Mouse (Mus musculus) heart, postnatal 0 days (tissue): ENCODE results near the gene B830017H08Rik. TPM values are rescaled to one million over a fixed set of nuclear protein-coding genes. Genes with fewer than 3 reads are reported as not detected.
A peak's percentile ranks its signal among the peaks of the same experiment; 100 is the strongest.

ENCODE experiments used
- ATAC-seq: fragments of 200-750 bp; cut with Nextera tagmentation; 2 replicates; pipeline ENCODE4 v1.8.0; 2017; ENCODE audit warnings: low read depth, moderate number of reproducible peaks, moderate library complexity; ENCODE audit not compliant: insufficient read depth
- DNase-seq: peaks from one replicate; pipeline ENCODE4 v3.0.0-alpha.2; 2016; ENCODE audit warnings: low spot score
- H3K27ac ChIP-seq: fragments of 300-500 bp; sonication (generic); 2 replicates; pipeline ENCODE4 v1.5.1; 2014; ENCODE audit warnings: low read depth, mild to moderate bottlenecking
- H3K27me3 ChIP-seq: fragments of 300-500 bp; sonication (generic); 2 replicates; pipeline ENCODE4 v1.6.1; 2014; ENCODE audit warnings: low read length, mixed read lengths; ENCODE audit not compliant: control insufficient read depth, insufficient read depth
- H3K36me3 ChIP-seq: fragments of 300-500 bp; sonication (generic); replicated peaks from 2 replicates; pipeline ENCODE4 v1.6.1; 2014; ENCODE audit warnings: low read length, mixed read lengths; ENCODE audit not compliant: control insufficient read depth, insufficient read depth
- H3K4me1 ChIP-seq: fragments of 300-500 bp; sonication (generic); 2 replicates; pipeline ENCODE4 v1.6.1; 2014; ENCODE audit warnings: antibody characterized with exemption; ENCODE audit not compliant: control insufficient read depth, insufficient read depth
- H3K4me2 ChIP-seq: fragments of 300-500 bp; sonication (generic); 2 replicates; pipeline ENCODE4 v1.6.1; 2014; ENCODE audit warnings: low read depth, mild to moderate bottlenecking, low read length, moderate library complexity
- H3K4me3 ChIP-seq: fragments of 300-500 bp; sonication (generic); 2 replicates; pipeline ENCODE4 v1.5.1; 2014; ENCODE audit warnings: low read depth, low read length
- H3K9ac ChIP-seq: fragments of 300-500 bp; sonication (generic); replicated peaks from 2 replicates; pipeline ENCODE4 v1.6.1; 2014; ENCODE audit warnings: low read depth, low read length, mixed read lengths
- H3K9me3 ChIP-seq: fragments of 300-500 bp; sonication (generic); replicated peaks from 2 replicates; pipeline ENCODE4 v1.6.1; 2016; ENCODE audit warnings: low read length; ENCODE audit not compliant: control insufficient read depth
- CTCF ChIP-seq: IDR thresholded peaks from 2 replicates; pipeline ENCODE4 v1.5.1; 2016; ENCODE audit warnings: antibody characterized with exemption, control low read depth, low read depth
- EP300 ChIP-seq: IDR thresholded peaks from 2 replicates; pipeline ENCODE4 v1.6.1; 2016; ENCODE audit warnings: antibody characterized with exemption, low read depth
- WGBS: fragments of 180-500 bp; shearing (Covaris S2); extraction: QIAGEN DNeasy Blood & Tissue Kit; methylation state at CpG from one replicate; pipeline ENCODE4 v1.1.7; 2014; 5-methylcytosine and 5-hydroxymethylcytosine counted together
- polyA plus RNA-seq: library from polyadenylated mRNA; unstranded; fragments of >200 nt; fragmentation: Nextera tagmentation; extraction: Ambion mirVana; gene quantifications from 2 replicates; pipeline ENCODE4 v1.2.1, GENCODE M21; 2015
- total RNA-seq: library from RNA; depleted of rRNA; stranded (reverse); fragments of >200 nt; gene quantifications from 2 replicates; pipeline ENCODE4 v1.2.3, GENCODE M21; 2014; ENCODE audit warnings: low replicate concordance

Gene B830017H08Rik
- total and polyA plus RNA-seq, 2 experiments from 2014 or later, result not detected

- Histone ChIP-seq H3K4me3 (no peak overlapping the region), H3K36me3 (no peaks in the 10 kb centered on the region), H3K4me1 (peaks cover 4% of the 10 kb centered on the region; the same call in 1 of the 2 replicates), H3K27me3 (peaks cover 40% of the 10 kb centered on the region), H3K27ac (no peak overlapping the region), H3K9ac (no peak overlapping the region), H3K9me3 (no peaks in the 10 kb centered on the region), H3K4me2 (no peak overlapping the region)
- 75% methylated on average over 3 of the region's 3 CpGs for WGBS
- ATAC-seq (no peak), DNase-seq (no peak)
- TF ChIP-seq EP300 (no peak), CTCF (no peak)
Observed at GRCm38 (mm10) chr16:17828867-17829266, 4.1 kb upstream of the B830017H08Rik start.

GRCm38 (mm10) chr16:17830385-17831178 lies 2.3 kb upstream of the B830017H08Rik start:
- TF ChIP-seq EP300 (no peak), CTCF (no peak)
- no peaks in the 10 kb centered on the region for H3K9me3 ChIP-seq
- DNase-seq, result no peak
- 73% methylated on average over 10 of the region's 10 CpGs for WGBS
- no peak overlapping the region for H3K4me2 ChIP-seq
- no peak overlapping the region for H3K4me3 ChIP-seq
- ATAC-seq, result no peak
- H3K9ac ChIP-seq, result no peak overlapping the region
- peaks cover 4% of the 10 kb centered on the region; the same call in 1 of the 2 replicates for H3K4me1 ChIP-seq
- peaks cover 57% of the 10 kb centered on the region for H3K27me3 ChIP-seq
- no peak overlapping the region for H3K27ac ChIP-seq
- no peaks in the 10 kb centered on the region for H3K36me3 ChIP-seq

- no peak overlapping the region for H3K9ac ChIP-seq
- WGBS, result 15% methylated on average over 11 of the region's 11 CpGs
- no peak for DNase-seq
- peaks cover 69% of the 10 kb centered on the region for H3K27me3 ChIP-seq
- ATAC-seq, result no peak
- H3K4me3 ChIP-seq, result no peak overlapping the region
- no peaks in the 10 kb centered on the region for H3K36me3 ChIP-seq
- peaks cover 4% of the 10 kb centered on the region; the same call in 1 of the 2 replicates for H3K4me1 ChIP-seq
- no peak for TF ChIP-seq EP300
- peak; percentile 25; the same call in 1 of the 2 replicates for TF ChIP-seq CTCF
- no peak overlapping the region for H3K4me2 ChIP-seq
- no peak overlapping the region for H3K27ac ChIP-seq
- no peaks in the 10 kb centered on the region for H3K9me3 ChIP-seq
Observed at GRCm38 (mm10) chr16:17831781-17832180, 1.1 kb upstream of the B830017H08Rik start.

GRCm38 (mm10) chr16:17833321-17833680 lies 380 bp downstream of the B830017H08Rik start:
- Histone ChIP-seq H3K36me3 (no peaks in the 10 kb centered on the region), H3K9me3 (no peaks in the 10 kb centered on the region), H3K9ac (peak overlapping the region; percentile 8), H3K27me3 (peaks cover 73% of the 10 kb centered on the region), H3K4me2 (peak overlapping the region; percentile 88), H3K4me3 (peak overlapping the region; percentile 52), H3K4me1 (peaks cover 4% of the 10 kb centered on the region; the same call in 1 of the 2 replicates), H3K27ac (no peak overlapping the region)
- no peak for DNase-seq
- ATAC-seq, result 0 out of 2 replicates have a peak, but pooled peaks have one; percentile 21
- under 1% methylated on average over 34 of the region's 37 CpGs for WGBS
- no peak for TF ChIP-seq CTCF
- TF ChIP-seq EP300, result no peak

GRCm38 (mm10) chr16:17833681-17834399 lies 919 bp downstream of the B830017H08Rik start:
- H3K27ac ChIP-seq, result no peak overlapping the region
- TF ChIP-seq EP300 (no peak), CTCF (no peak)
- H3K9ac ChIP-seq, result peak overlapping the region; percentile 8
- no peaks in the 10 kb centered on the region for H3K36me3 ChIP-seq
- H3K4me3 ChIP-seq, result peak overlapping the region; percentile 52
- DNase-seq, result no peak
- H3K27me3 ChIP-seq, result peaks cover 70% of the 10 kb centered on the region
- WGBS, result under 1% methylated on average over 65 of the region's 103 CpGs
- no peaks in the 10 kb centered on the region for H3K9me3 ChIP-seq
- peak overlapping the region; percentile 88 for H3K4me2 ChIP-seq
- H3K4me1 ChIP-seq, result peaks cover 4% of the 10 kb centered on the region; the same call in 1 of the 2 replicates
- ATAC-seq, result peak; percentile 58
